Mouse (Mus musculus): Measurements from ENCODE around the gene Nab1.

- TF ChIP-seq CTCF (IDR thresholded peaks at IDR 0.05; ENCODE audit: low read depth) (no peak), EP300 (optimal IDR thresholded peaks at IDR 0.05) (no peak)
Measured at GRCm38 (mm10) chr1:52456571-52456970, 43.9 kb downstream of the Nab1 start.

Data from stomach, postnatal 0 days (tissue).